Mouse (Mus musculus): ENCODE results near the gene Tectb. TPM values are rescaled to one million over a fixed set of nuclear protein-coding genes. Genes with fewer than 3 reads are reported as not detected.
"Not testable (repeated sequence)": the region's sequence is repeated elsewhere in the genome, so short reads cannot be mapped to it uniquely, and the experiment has no call there.

Gene Tectb
- total RNA-seq, 2 experiments from 2014 or later = not detected

- DNase-seq (ENCODE audit: low spot score in 2 of 2) = no peak
- intact Hi-C loops (cut with DNase I) = no loop called here
Observed at GRCm38 (mm10) chr19:55164162-55164561, 16.4 kb upstream of the Tectb start.

DNA sequence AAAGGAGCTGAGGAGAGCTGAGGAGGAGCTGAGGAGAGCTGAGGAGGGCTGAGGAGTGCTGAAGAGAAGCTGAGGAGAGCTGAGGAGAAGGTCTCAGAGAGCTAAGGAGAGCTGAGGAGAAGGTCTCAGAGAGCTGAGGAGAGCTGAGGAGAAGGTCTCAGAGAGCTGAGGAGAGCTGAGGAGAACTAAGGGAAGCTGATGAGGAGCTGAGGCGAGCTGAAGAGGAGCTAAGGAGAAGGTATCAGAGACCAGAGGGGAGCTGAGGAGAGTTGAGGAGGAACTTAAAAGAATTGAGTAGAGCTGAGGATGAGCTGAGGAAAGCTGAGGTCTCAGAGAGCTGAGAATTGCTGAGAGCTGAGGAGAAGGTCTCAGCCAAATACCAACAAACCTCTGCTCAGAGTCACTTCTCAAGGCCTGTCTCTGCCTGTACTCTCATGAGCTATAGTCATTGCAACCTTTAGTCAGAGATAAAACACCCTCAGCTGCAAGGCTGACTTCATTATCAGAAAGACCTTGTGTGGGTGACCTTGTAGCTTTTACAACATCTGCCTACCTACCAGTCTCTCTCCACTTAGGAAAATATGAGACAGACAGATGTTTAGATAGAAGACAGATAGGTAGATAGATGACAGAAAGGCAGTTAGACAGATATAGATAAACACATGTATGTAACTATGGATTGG, 15.2 kb upstream of the Tectb start:
- no peak for DNase-seq (ENCODE audit: low spot score in 2 of 2)
- intact Hi-C loops (cut with DNase I) = no loop called here

DNA sequence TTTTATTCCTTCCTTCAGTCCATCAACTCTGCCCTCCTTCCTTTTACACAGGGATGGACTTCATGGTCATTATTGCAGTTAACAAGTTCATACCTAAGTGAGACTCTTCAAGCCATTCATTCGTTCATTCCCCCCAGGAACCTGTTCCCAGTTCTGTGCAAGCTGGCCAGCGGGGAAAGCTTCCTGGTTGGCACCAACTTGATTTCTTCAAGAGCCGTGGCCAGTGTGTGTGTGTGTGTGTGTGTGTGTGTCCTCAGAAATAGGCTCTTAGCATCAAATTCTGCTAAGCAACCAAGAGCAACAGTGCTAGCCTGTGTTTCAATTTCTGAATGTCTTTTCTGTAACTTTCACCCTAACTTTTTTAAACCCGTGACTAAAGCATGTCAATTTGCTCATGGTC, 14.6 kb upstream of the Tectb start:
- DNase-seq (ENCODE audit: low spot score in 2 of 2) = no peak
- intact Hi-C loops (cut with DNase I) = no loop called here

DNA sequence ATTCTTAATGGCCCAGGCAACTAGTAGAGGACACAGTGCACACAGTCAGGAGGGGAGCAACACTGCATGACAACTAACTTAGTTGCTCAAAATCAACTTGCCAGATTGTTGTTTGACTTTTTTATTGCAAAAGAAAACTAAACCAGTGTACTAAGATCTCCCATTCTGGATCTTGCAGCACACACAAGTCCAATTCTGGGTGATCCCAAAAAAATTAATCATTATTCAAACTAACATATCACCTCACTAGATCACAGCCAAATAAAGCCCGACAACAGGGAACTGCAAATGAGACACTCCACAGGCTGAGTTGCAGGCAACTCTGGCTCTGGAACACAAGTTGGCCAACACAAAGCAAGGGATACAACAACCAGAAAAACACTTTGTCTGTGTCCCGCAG, 13.8 kb upstream of the Tectb start:
- intact Hi-C loops (cut with DNase I) = no loop called here
- no peak for DNase-seq (ENCODE audit: low spot score in 2 of 2)

- intact Hi-C loops (cut with DNase I) = no loop called here
- no peak for DNase-seq (ENCODE audit: low spot score in 2 of 2)
Observed at GRCm38 (mm10) chr19:55167741-55168140, 12.8 kb upstream of the Tectb start.

- intact Hi-C loops (cut with DNase I) = no loop called here
- DNase-seq (ENCODE audit: low spot score in 2 of 2) = no peak
Observed at GRCm38 (mm10) chr19:55168360-55168759, 12.2 kb upstream of the Tectb start.

DNA sequence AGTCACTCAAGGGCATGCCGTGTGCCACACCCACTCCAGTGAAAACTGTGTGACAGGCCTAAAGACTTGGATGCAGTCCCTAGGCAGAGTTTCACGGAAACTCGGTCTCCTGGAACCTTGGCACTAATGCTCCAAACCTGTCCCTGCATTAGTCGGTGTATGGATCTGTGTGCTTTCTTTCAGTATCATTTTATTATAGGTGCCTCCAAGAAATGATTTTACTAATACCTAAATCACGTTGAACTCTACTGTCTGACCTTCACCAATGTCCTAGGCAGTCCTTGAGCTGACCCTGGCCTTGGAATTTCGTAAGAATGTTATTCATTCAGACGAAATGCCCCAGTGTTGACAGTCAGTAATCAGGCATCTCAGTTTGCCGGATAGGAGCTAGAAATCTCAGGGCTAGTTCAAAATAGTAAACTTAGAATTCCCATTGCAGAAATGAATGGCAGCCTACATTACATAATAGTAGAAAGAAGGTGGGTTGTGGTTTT, 11.2 kb upstream of the Tectb start:
- intact Hi-C loops (cut with DNase I); DNase-seq (ENCODE audit: low spot score in 2 of 2): not testable (repeated sequence)

DNA sequence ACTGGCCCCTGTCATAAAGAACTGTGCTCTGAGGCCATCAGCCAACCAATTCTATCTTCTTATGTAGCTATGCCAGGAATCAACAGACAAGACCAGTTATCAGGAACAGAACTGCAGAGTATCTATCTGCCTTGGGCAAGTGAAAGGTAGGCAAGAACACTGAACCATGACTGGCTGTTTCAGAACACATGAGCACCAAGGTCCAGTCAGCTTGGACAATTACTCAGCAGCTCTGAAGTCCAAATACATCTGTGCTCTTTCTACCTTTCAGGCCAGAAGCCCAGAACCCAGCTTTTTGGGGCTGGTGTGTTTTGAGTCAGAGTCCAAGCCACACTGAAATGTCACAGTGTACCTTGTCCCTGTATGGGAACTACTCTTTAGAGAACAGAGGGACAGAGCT, 10.1 kb upstream of the Tectb start:
- DNase-seq (ENCODE audit: low spot score in 2 of 2) = no peak
- intact Hi-C loops (cut with DNase I) = no loop called here

DNA sequence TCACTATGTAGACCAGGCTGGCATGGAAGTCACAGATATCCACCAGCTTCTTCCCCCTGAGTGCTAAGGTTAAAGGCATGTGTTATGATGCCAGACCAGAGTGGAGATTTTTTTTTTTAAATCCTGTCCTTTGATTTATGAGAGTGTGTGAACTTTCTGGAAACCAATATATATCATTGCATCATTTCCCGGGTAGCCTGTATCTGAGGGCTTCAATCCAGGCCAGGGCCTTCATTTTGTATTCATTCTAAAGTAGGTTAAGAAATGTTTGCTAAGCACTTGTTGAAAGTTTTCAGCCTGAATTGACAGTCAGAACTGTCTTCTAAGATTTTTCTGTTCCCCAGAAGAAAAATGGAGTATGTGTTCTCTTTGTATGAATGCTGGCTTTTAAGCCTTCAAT, 8.9 kb upstream of the Tectb start:
- intact Hi-C loops (cut with DNase I) = no loop called here

GRCm38 (mm10) chr19:55177143-55177542, 3.4 kb upstream of the Tectb start:
- peak in 1 of 2 experiments; percentile 51 for DNase-seq (ENCODE audit: low spot score in 2 of 2)
- intact Hi-C loops (cut with DNase I) = no loop called here

More for the DNA sequence above, 8.9 kb upstream of the Tectb start:
- no peak for DNase-seq (ENCODE audit: low spot score in 2 of 2)

DNA sequence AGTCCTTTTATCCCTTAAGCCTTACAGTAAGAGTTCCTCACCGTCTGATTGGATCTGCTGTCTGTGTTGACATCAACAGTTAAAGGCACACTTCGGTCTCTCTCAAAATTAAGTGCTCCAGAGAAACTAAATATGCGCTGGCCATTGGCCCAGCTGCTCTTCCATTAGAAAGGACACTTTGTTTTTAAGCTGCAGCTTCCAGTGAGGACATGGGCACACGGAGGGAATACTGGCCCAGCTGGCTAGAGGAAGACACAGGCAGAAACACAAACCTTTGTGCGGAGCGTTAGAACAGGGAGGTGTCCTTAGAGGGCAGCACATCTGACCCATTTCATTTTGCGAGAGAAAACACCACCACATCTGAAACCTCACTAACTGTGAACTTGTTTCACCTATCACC, 3.9 kb downstream of the Tectb start:
- intact Hi-C loops (cut with DNase I) = loop anchor here (2.0 kb wide), 1 partner anchor 62 kb away; no protein-coding TSS in a partner anchor
- peak in 1 of 2 experiments; percentile 22 for DNase-seq (ENCODE audit: low spot score in 2 of 2)

- no peak for DNase-seq (ENCODE audit: low spot score in 2 of 2)
- intact Hi-C loops (cut with DNase I) = loop anchor here (2.0 kb wide), 1 partner anchor 62 kb away; no protein-coding TSS in a partner anchor
Observed at GRCm38 (mm10) chr19:55185074-55185473, 4.5 kb downstream of the Tectb start.

DNA sequence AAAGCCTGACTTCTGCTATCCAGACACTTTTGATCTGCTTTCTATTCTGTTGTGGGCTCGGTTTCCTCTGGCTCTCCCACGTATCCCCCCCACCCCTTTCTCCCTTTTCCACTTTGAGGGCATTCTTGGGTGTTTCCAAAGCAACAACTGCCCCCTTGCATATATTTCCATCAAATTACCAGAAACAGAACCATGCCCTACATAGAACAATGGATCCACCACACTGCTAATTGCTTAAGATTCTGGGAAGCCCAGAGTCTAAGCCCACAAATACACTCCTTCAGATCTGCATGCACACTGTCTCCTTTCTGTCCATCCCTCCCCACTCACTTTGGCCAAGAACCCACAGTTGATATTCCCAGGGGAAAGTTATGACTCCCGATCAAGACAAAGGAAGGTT, 5.1 kb downstream of the Tectb start:
- intact Hi-C loops (cut with DNase I) = loop anchor here (2.0 kb wide), 1 partner anchor 63 kb away; no protein-coding TSS in a partner anchor
- DNase-seq (ENCODE audit: low spot score in 2 of 2) = peak in 1 of 2 experiments; percentile 30

GRCm38 (mm10) chr19:55190065-55190464, 9.5 kb downstream of the Tectb start:
- no peak for DNase-seq (ENCODE audit: low spot score in 2 of 2)
- intact Hi-C loops (cut with DNase I) = no loop called here

- no peak for DNase-seq (ENCODE audit: low spot score in 2 of 2)
- intact Hi-C loops (cut with DNase I) = no loop called here
Observed at GRCm38 (mm10) chr19:55191596-55191995, 11.1 kb downstream of the Tectb start.

DNA sequence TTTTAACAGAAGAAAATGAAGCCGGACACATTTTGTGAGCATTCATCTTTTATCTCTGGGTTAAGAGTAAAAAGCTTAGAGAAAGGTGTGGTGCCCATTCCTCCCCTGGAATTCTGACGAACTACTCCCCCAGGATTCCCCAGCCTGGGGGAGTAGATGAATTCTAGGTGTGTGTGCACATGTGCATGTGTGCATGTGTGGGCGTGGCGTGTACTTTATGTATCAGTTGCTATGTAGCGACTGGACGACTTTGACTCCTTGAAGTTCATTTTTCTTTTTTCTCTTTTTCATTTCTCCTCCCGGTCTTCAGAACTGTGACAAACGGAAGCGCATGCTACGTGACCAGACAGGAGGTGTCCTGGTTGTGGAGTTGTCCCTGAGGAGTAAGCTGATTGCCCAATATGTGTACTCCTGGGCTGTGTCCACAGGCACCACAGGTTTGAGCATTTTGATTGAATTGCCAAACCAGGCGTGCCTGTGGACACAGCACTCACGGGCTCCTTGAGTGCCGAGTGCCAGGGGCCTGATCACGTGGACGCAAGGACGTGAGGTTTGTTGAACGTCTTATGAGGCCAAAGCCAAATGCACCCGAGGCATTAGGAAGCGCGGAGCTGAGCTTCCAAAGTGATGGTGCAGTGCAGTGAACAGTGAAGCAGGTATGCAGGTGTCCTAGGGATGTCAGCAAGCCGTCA, 11.9 kb downstream of the Tectb start:
- intact Hi-C loops (cut with DNase I) = no loop called here
- no peak for DNase-seq (ENCODE audit: low spot score in 2 of 2)

DNA sequence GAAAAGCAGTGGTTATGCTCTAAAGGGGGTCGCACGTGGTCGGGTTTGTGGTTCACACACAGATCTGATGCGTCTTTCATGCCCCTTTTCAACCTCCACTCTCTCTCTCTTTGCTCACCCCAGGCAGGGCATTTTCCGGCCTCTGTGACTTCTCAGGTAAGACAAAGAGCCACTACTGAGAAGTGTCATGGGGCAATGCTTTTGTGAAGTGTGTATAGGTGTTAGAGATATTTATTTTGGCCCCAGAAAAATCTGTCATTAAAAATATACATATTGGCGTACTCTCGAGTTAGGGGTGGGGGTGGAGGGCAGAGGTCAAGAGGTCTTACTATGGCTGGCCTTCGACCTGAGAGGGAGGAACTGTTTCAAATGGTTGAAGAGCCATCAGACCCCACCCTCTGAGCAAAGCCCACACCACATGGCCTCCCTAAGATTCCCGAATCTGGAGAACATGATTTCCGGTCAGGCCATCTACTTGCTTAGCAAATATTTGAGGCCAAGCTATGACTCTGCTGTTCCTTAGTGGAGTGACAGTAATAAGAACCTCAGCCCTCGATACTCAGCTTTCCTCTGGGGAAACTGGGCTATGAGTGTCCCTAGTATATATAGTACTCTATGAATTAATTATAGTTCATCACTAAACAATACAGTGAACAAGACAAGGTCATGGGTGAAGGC, 13.3 kb downstream of the Tectb start:
- DNase-seq (ENCODE audit: low spot score in 2 of 2) = no peak
- intact Hi-C loops (cut with DNase I) = no loop called here

DNA sequence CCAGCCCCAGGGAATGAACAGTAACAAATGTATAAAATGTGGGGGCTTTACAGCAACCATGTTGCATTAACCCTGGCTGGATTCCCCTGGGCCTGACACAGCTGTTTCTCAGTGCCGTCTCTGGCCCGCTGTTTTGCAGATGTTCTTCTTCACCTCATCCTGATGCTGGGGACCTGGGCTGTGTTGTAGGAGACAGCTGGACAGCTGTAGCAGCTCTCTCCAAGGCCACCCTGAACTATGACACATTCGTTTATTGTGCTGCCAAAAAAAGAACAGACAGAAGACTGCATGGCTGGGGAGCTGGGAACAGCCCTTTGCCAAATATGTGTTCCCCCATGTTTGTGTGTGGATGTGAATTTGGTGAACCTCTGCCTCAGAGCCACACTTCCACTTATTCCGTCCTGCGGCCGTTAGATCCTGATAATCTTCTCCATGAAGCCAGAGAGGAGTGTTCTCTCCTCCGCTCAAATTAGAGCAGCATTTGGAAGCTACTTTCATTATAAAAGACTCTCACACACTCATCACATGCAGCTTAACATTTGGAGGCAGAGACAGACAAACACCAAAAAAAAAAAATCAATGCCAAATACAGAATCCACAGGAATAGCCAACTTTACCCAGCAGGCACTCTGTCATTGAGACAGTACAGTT, 14.1 kb downstream of the Tectb start:
- intact Hi-C loops (cut with DNase I) = no loop called here
- DNase-seq (ENCODE audit: low spot score in 2 of 2) = no peak

- intact Hi-C loops (cut with DNase I) = no loop called here
- DNase-seq (ENCODE audit: low spot score in 2 of 2) = no peak
Observed at GRCm38 (mm10) chr19:55195574-55195973, 15.0 kb downstream of the Tectb start.

DNA sequence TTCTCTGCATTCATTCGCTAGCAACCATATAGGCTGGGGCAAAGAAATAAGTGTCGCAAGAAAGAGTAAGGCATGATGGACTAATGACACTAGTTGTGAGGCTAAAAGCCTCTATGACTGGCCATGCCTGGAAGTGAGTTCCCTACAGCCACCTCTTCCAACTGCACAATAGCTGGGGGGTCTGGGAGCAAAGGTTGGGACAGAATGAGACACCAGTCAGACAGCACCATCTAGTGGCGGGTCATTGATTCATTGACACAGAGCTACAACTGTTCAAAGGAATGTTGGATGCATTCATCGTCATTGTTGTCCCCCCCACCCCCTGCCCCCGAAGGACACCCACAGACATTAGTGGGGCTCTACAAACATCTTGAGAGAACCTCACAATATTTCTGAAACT, 17.8 kb downstream of the Tectb start:
- DNase-seq (ENCODE audit: low spot score in 2 of 2) = peak; percentile 64 to 67
- intact Hi-C loops (cut with DNase I) = loop anchor here (2.0 kb wide), 2 partner anchors 100 to 126 kb away; no protein-coding TSS in a partner anchor

All from left cerebral cortex, postnatal 25 days (tissue).